Mouse (Mus musculus): ENCODE results near the gene Pinlyp.

The Pinlyp gene
- long read RNA-seq, experiment 1, result 0 reads
- long read RNA-seq, experiment 2, result 0 reads

GRCm38 (mm10) chr7:24546068-24546614 is at the start of gene Pinlyp, which contains the start of gene Xrcc1:
Gene Pinlyp, minus strand, starts transcription at chr7:24546118.
Gene Xrcc1, plus strand, starts transcription at chr7:24546289.
- intact Hi-C loops (cut with DNase I), result loop anchor here (2.0 kb wide), 1 partner anchor 15 kb away; the partner anchor contains the start of gene Irgq

GRCm38 (mm10) chr7:24595464-24595863 is 49.5 kb upstream of the Pinlyp start:
- intact Hi-C loops (cut with DNase I), result no loop called here

GRCm38 (mm10) chr7:24594309-24594803 is 48.4 kb upstream of the Pinlyp start:
- intact Hi-C loops (cut with DNase I), result no loop called here

GRCm38 (mm10) chr7:24593621-24594308 is 47.8 kb upstream of the Pinlyp start:
- intact Hi-C loops (cut with DNase I), result loop anchor here (2.0 kb wide), 1 partner anchor 23 kb away; no protein-coding TSS in a partner anchor

GRCm38 (mm10) chr7:24592781-24593180 is 46.9 kb upstream of the Pinlyp start:
- intact Hi-C loops (cut with DNase I), result loop anchor here (2.0 kb wide), 1 partner anchor 22 kb away; no protein-coding TSS in a partner anchor

GRCm38 (mm10) chr7:24592163-24592562 is 46.2 kb upstream of the Pinlyp start:
- intact Hi-C loops (cut with DNase I), result loop anchor here (2.0 kb wide), 1 partner anchor 21 kb away; no protein-coding TSS in a partner anchor

GRCm38 (mm10) chr7:24591735-24592134 is 45.8 kb upstream of the Pinlyp start:
- intact Hi-C loops (cut with DNase I), result loop anchor here (2.0 kb wide), 1 partner anchor 21 kb away; no protein-coding TSS in a partner anchor

- intact Hi-C loops (cut with DNase I), result no loop called here
Observed at GRCm38 (mm10) chr7:24588336-24588735, 42.4 kb upstream of the Pinlyp start.

- intact Hi-C loops (cut with DNase I), result no loop called here
Observed at GRCm38 (mm10) chr7:24587330-24588105, 41.6 kb upstream of the Pinlyp start, which contains the start of the genes Ethe1 and Zfp575. Gene Ethe1, plus strand, starts transcription at chr7:24587543. Gene Zfp575, minus strand, starts transcription at chr7:24587641.

- intact Hi-C loops (cut with DNase I), result no loop called here
Observed at GRCm38 (mm10) chr7:24586828-24587227, 40.9 kb upstream of the Pinlyp start.

- intact Hi-C loops (cut with DNase I), result no loop called here
Observed at GRCm38 (mm10) chr7:24585995-24586394, 40.1 kb upstream of the Pinlyp start.

- intact Hi-C loops (cut with DNase I), result no loop called here
Observed at GRCm38 (mm10) chr7:24584876-24585275, 39.0 kb upstream of the Pinlyp start.

GRCm38 (mm10) chr7:24577811-24578210 is 31.9 kb upstream of the Pinlyp start:
- intact Hi-C loops (cut with DNase I), result no loop called here

GRCm38 (mm10) chr7:24574224-24574796 is 28.4 kb upstream of the Pinlyp start:
- intact Hi-C loops (cut with DNase I), result no loop called here

GRCm38 (mm10) chr7:24572455-24572854 is 26.5 kb upstream of the Pinlyp start:
- intact Hi-C loops (cut with DNase I), result no loop called here

GRCm38 (mm10) chr7:24571071-24571470 is 25.2 kb upstream of the Pinlyp start:
- intact Hi-C loops (cut with DNase I), result loop anchor here (2.0 kb wide), 1 partner anchor 22 kb away; no protein-coding TSS in a partner anchor

- intact Hi-C loops (cut with DNase I), result no loop called here
Observed at GRCm38 (mm10) chr7:24568512-24568911, 22.6 kb upstream of the Pinlyp start.

GRCm38 (mm10) chr7:24566206-24566605 is 20.3 kb upstream of the Pinlyp start:
- intact Hi-C loops (cut with DNase I), result no loop called here

- intact Hi-C loops (cut with DNase I), result no loop called here
Observed at GRCm38 (mm10) chr7:24565627-24566026, 19.7 kb upstream of the Pinlyp start.

GRCm38 (mm10) chr7:24564607-24565265 is 18.8 kb upstream of the Pinlyp start:
- intact Hi-C loops (cut with DNase I), result no loop called here

- intact Hi-C loops (cut with DNase I), result no loop called here
Observed at GRCm38 (mm10) chr7:24563837-24564206, 17.9 kb upstream of the Pinlyp start.

Measured in adrenal gland (tissue).